Mouse (Mus musculus) lung, adult 2 months (tissue): Measurements from ENCODE around the gene Xpo6. TPM values are rescaled to one million over a fixed set of nuclear protein-coding genes. Genes with fewer than 3 reads are reported as not detected.

Source experiments
- DNase-seq: peaks from one replicate; pipeline ENCODE4 v3.0.0; 2022
- H3K4me1 ChIP-seq: fragments of 200-500 bp; 2 replicates; pipeline ENCODE4 v1.6.1; 2011; ENCODE audit warnings: low read length; ENCODE audit not compliant: control insufficient read depth, insufficient read depth
- H3K4me3 ChIP-seq: fragments of 200-500 bp; replicated peaks from 2 replicates; pipeline ENCODE3; 2011; ENCODE audit warnings: low read depth, mild to moderate bottlenecking, control low read depth, low read length; ENCODE audit errors: extremely low read depth
- CTCF ChIP-seq: fragments of 200-500 bp; IDR thresholded peaks from 2 replicates; pipeline ENCODE4 v1.5.1; 2011; ENCODE audit warnings: mild to moderate bottlenecking, low read length, control low read depth; ENCODE audit not compliant: insufficient read depth
- POLR2A ChIP-seq: fragments of 200-500 bp; IDR thresholded peaks from 2 replicates; pipeline ENCODE4 v1.6.1; 2011; ENCODE audit warnings: low read depth, mild to moderate bottlenecking, control low read depth, low read length, borderline replicate concordance; ENCODE audit errors: extremely low read depth
- WGBS: fragments of 180-500 bp; shearing (Covaris S2); methylation state at CpG from one replicate; pipeline ENCODE4 v1.1.7; 2018; 5-methylcytosine and 5-hydroxymethylcytosine counted together
- polyA plus RNA-seq: library from polyadenylated mRNA; depleted of rRNA; stranded (reverse); fragments of >200 nt; gene quantifications from 2 replicates; pipeline ENCODE4 v1.2.3, GENCODE M21; 2012

Xpo6 gene
- polyA plus RNA-seq, 1 experiment: 163 TPM

GRCm38 (mm10) chr7:126198926-126199325, 1.4 kb downstream of the Xpo6 start:
- Histone ChIP-seq H3K4me3 (no peak overlapping the region), H3K4me1 (peaks cover 2% of the 10 kb centered on the region)
- 9% methylated on average over 1 of the region's 1 CpGs for WGBS
- TF ChIP-seq POLR2A (no peak), CTCF (no peak)
- no peak for DNase-seq

- no peak for TF ChIP-seq CTCF
- no peak for TF ChIP-seq POLR2A
- no peak for DNase-seq
- Histone ChIP-seq H3K4me3 (no peak overlapping the region), H3K4me1 (peaks cover 1% of the 10 kb centered on the region)
- WGBS: 94% methylated on average over 1 of the region's 1 CpGs
Measured at GRCm38 (mm10) chr7:126194175-126194574, 6.1 kb downstream of the Xpo6 start.

DNA sequence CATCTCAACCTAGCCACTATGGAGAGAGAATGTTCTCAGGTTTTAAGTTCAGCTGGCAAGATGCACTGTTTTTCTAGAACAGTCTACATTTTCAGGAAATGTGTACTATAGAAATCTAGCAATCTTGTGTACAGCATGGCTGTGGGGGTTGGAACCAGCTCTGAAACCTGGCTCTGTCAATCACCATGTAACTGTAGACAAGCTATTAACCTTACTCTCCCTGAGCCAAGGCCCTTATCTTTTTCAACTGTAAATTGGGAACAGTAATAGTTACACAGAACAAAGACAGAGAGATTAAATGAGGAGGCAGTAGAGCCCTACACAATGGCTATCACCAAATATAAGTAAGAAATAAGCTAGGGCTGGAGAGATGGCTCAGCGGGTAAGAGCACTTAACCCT, 8.8 kb downstream of the Xpo6 start:
- no peaks in the 10 kb centered on the region; the same call in 1 of the 2 replicates for H3K4me1 ChIP-seq
- TF ChIP-seq CTCF (no peak), POLR2A (no peak)
- H3K4me3 ChIP-seq: no peak overlapping the region
- no peak for DNase-seq
- 92% methylated on average over 1 of the region's 1 CpGs for WGBS

GRCm38 (mm10) chr7:126189517-126189916, 10.8 kb downstream of the Xpo6 start:
- DNase-seq: no peak
- no peak for TF ChIP-seq POLR2A
- no peak for TF ChIP-seq CTCF
- Histone ChIP-seq H3K4me3 (no peak overlapping the region), H3K4me1 (peaks cover 2% of the 10 kb centered on the region; the same call in 1 of the 2 replicates)
- 70% methylated on average over 1 of the region's 1 CpGs for WGBS

GRCm38 (mm10) chr7:126185999-126186398, 14.3 kb downstream of the Xpo6 start:
- TF ChIP-seq POLR2A (no peak), CTCF (no peak)
- H3K4me3 ChIP-seq: no peak overlapping the region
- DNase-seq: no peak
- peaks cover 16% of the 10 kb centered on the region for H3K4me1 ChIP-seq

DNA sequence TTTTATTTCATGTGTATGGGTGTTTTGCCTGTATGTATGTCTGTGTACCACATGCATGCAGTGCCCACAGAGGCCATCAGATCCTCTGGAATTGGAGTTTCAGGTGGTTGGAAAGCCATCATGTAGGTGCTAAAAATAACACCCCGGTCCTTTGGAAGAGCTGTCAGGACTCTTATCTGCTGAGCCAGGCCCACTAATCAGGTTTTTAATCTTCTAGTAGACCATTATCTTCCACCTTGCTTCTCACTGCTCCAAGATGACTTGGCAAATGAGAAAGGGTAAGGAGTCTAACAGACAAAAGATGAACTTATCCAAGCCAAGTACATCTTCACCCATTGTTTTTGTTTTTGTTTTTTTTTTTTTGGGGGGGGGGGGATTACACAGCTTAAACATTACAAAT, 16.7 kb downstream of the Xpo6 start:
- Histone ChIP-seq H3K4me3 (no peak overlapping the region), H3K4me1 (peaks cover 25% of the 10 kb centered on the region)
- WGBS: 28% methylated on average over 1 of the region's 1 CpGs
- TF ChIP-seq POLR2A: no peak
- TF ChIP-seq CTCF: no peak
- DNase-seq: no peak

DNA sequence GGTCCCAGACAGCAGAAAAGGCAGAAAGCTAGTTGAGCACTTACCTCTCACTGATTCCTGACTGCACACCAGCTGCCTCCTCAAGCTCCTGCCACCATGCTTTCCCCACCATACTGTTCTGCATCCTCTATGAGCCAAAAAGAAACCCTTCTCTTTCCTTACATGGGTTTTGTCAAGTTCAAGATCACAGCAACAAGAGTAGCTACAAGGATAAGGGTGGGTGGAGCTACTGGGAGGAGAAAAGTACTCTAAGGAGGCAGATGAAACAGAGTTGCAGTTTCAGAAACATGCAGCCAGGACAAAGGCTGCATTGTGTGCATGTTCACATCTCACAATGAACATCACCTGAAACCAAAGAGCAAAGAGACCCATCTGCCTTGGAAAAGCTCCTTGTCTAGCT, 18.8 kb downstream of the Xpo6 start:
- H3K4me1 ChIP-seq: peaks cover 33% of the 10 kb centered on the region
- DNase-seq: no peak
- no peak overlapping the region for H3K4me3 ChIP-seq
- no peak for TF ChIP-seq POLR2A
- no peak for TF ChIP-seq CTCF

DNA sequence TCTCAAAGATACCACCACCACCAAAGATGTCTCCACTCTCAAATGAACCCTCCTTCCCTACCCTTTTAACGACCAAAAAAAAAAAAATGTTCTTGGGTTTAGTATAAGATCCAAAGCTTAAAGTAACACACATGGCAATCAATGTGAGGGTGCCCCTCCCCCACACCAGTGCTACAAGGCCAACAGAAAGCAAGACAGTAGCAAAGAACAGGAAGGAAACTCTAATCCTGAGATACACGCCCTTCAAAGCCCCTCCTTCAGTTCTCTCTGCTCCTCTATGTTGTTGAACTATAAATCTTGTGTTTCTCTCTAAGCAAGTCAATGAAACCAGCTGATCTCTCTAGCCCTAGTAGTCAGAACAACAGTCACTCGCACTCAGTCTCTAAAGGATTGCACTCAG, 19.3 kb downstream of the Xpo6 start:
- TF ChIP-seq POLR2A (no peak), CTCF (no peak)
- Histone ChIP-seq H3K4me3 (no peak overlapping the region), H3K4me1 (peaks cover 33% of the 10 kb centered on the region)
- WGBS: 35% methylated on average over 3 of the region's 3 CpGs
- no peak for DNase-seq

GRCm38 (mm10) chr7:126178804-126179203, 21.5 kb downstream of the Xpo6 start:
- TF ChIP-seq POLR2A (no peak), CTCF (no peak)
- Histone ChIP-seq H3K4me3 (no peak overlapping the region), H3K4me1 (peaks cover 29% of the 10 kb centered on the region)
- DNase-seq: no peak

DNA sequence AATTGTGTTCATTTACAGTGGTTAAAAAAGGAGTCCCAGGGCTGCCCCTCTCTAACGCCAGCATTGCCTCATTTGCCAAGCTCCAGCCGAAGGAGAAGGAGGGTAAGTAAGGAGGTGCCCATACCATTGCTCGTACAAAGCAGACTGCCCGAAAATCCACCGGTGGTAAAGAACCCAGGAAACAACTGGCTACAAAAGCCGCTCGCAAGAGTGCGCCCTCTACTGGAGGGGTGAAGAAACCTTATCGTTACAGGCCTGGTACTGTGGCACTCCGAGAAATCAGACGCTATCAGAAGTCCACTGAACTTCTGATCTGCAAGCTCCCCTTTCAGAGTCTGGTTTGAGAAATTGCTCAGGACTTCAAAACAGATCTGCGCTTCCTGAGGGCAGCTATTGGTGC, 24.3 kb downstream of the Xpo6 start:
- no peak for TF ChIP-seq CTCF
- WGBS: 94% methylated on average over 12 of the region's 12 CpGs
- no peak for DNase-seq

DNA sequence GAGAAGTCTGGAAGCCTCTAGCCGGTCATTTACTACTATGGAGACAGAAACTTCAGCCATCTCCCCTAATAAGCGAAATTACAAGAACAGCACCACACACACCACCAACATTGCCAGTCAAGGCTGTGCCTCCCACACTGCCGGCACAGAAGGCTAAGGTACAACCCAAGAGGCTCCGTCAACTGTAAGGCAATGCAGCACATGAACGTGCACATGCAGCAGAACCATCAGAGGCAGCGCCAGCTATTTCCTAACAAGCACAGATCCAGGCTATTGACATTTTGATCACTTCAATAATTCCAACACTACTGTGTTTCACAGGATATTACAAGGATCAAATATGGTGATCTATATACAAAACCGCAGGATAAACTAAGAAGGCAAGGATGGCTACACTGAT, 24.8 kb downstream of the Xpo6 start:
- TF ChIP-seq POLR2A: no peak
- no peak for TF ChIP-seq CTCF
- no peak for DNase-seq
- Histone ChIP-seq H3K4me3 (no peak overlapping the region), H3K4me1 (peaks cover 14% of the 10 kb centered on the region)
- 82% methylated on average over 7 of the region's 7 CpGs for WGBS

More for the DNA sequence above, 24.3 kb downstream of the Xpo6 start:
- H3K4me3 ChIP-seq: no peak overlapping the region
- peaks cover 19% of the 10 kb centered on the region for H3K4me1 ChIP-seq
